Mouse (Mus musculus) testis, adult 2 months (tissue): Measurements from ENCODE around the gene Igf1r.

Source experiments
- CTCF ChIP-seq: fragments of 200-500 bp; IDR thresholded peaks from 2 replicates; pipeline ENCODE4 v1.5.1; 2012; ENCODE audit warnings: low read depth, mild to moderate bottlenecking, inconsistent platforms, low read length, moderate library complexity; ENCODE audit not compliant: control insufficient read depth, insufficient read depth, insufficient replicate concordance
- POLR2A ChIP-seq: fragments of 200-500 bp; IDR thresholded peaks from 2 replicates; pipeline ENCODE4 v1.6.1; 2012; ENCODE audit warnings: low read depth, mild to moderate bottlenecking, inconsistent platforms, low read length, moderate library complexity; ENCODE audit not compliant: control insufficient read depth

DNA sequence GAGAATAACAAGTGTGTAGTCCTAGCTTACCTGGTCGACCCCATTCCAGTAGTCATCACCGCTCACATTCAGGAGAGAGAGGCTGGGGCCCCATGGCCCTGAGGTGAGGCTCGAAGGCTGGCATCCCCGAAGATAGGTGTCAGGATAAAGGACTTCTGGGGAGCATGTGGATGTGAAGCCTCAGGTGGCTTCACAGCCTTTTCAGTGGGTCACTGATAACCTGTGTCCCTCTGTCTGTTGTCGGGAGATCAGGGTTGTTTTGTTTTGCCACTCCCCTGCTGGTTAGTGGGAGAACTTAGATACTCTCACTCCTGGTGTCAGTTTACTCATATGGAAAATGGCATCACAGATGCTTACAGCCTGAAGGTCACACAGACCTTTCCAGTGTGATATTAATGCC lies 32.9 kb downstream of the Igf1r start:
- TF ChIP-seq CTCF (no peak), POLR2A (no peak)
